Mouse (Mus musculus) embryonic facial prominence, embryonic 13.5 days (tissue): ENCODE data around the gene Snapin. TPM values are rescaled to one million over a fixed set of nuclear protein-coding genes. Genes with fewer than 3 reads are reported as not detected.

ENCODE experiments used
- ATAC-seq: fragments of 200-750 bp; cut with Nextera tagmentation; 2 replicates; pipeline ENCODE4 v1.8.0; 2017; ENCODE audit warnings: low read depth; ENCODE audit not compliant: insufficient number of reproducible peaks, insufficient read depth, low FRiP score, low TSS enrichment
- H3K27ac ChIP-seq: fragments of 300-500 bp; sonication (generic); 2 replicates; pipeline ENCODE4 v1.5.1; 2015; ENCODE audit warnings: moderate library complexity, mild to moderate bottlenecking, inconsistent platforms
- H3K27me3 ChIP-seq: fragments of 300-500 bp; sonication (generic); 2 replicates; pipeline ENCODE4 v1.6.1; 2015; ENCODE audit warnings: mild to moderate bottlenecking, inconsistent platforms
- H3K36me3 ChIP-seq: fragments of 300-500 bp; sonication (generic); 2 replicates; pipeline ENCODE4 v1.6.1; 2015; ENCODE audit warnings: mild to moderate bottlenecking, inconsistent platforms
- H3K4me1 ChIP-seq: fragments of 300-500 bp; sonication (generic); 2 replicates; pipeline ENCODE4 v1.6.1; 2015; ENCODE audit warnings: inconsistent platforms
- H3K4me2 ChIP-seq: fragments of 300-500 bp; sonication (generic); 2 replicates; pipeline ENCODE4 v1.6.1; 2015; ENCODE audit warnings: moderate library complexity, mild to moderate bottlenecking, inconsistent platforms
- H3K4me3 ChIP-seq: fragments of 300-500 bp; sonication (generic); 2 replicates; pipeline ENCODE4 v1.5.1; 2015; ENCODE audit warnings: mild to moderate bottlenecking, inconsistent platforms
- H3K9ac ChIP-seq: fragments of 300-500 bp; sonication (generic); 2 replicates; pipeline ENCODE4 v1.6.1; 2015; ENCODE audit warnings: mild to moderate bottlenecking, inconsistent platforms
- H3K9me3 ChIP-seq: fragments of 300-500 bp; sonication (generic); 2 replicates; pipeline ENCODE4 v1.6.1; 2016; ENCODE audit warnings: inconsistent platforms
- WGBS: fragments of 180-500 bp; shearing (Covaris S2); methylation state at CpG from one replicate; pipeline ENCODE4 v1.1.7; 2015; ENCODE audit warnings: mixed read lengths; 5-methylcytosine and 5-hydroxymethylcytosine counted together
- polyA plus RNA-seq: library from polyadenylated mRNA; unstranded; fragments of >200 nt; fragmentation: Nextera tagmentation; extraction: Ambion mirVana; gene quantifications from 2 replicates; pipeline ENCODE4 v1.2.1, GENCODE M21; 2015

The Snapin gene
- polyA plus RNA-seq, 1 experiment from 2014 or later: 85.5 TPM

DNA sequence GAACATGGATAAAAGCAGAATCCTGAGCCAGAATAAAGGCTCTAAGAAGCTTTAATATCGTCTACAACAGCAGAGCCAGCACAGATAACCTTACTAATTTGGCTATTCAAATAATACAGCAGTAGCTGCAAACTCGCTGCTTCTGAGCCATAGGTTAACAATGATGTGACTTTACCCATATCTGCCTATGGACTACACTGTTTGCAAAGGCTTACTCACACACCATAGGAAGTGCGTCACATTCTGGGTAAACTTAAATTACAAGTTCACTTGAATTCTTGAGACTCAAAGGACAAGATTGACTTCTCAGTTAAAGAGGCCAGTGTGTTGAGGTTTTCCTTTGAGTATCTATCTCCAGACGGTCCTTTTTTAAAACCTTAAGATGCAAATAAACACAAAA lies 12.6 kb upstream of the Snapin start:
- Histone ChIP-seq H3K9ac (no peak overlapping the region), H3K4me3 (no peak overlapping the region), H3K27ac (no peak overlapping the region), H3K36me3 (peaks cover 85% of the 10 kb centered on the region), H3K27me3 (no peaks in the 10 kb centered on the region), H3K4me2 (no peak overlapping the region), H3K9me3 (no peaks in the 10 kb centered on the region), H3K4me1 (peaks cover 13% of the 10 kb centered on the region)
- ATAC-seq: no peak
- 85% methylated on average over 4 of the region's 4 CpGs for WGBS

DNA sequence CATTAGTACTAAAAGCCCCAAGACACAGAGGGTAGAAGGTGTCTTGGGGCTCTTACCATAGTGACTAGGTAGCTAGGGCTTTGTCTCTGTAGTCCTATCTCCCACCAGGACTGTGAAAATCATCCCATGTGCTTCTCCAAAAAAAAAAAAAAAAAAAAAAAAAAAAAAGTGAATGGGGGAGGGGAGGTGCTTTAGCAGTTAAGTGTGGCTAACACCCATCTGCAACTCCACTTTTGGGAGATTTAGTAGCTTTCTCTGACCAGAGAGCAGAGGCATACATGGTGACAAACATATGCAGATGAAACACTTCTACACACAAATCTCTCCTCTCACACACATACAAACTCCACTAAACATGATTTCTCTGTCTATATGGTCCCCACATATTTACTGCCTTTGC lies 6.8 kb upstream of the Snapin start:
- Histone ChIP-seq H3K9ac (no peak overlapping the region), H3K36me3 (peaks cover 68% of the 10 kb centered on the region), H3K4me3 (no peak overlapping the region), H3K27ac (no peak overlapping the region), H3K9me3 (no peaks in the 10 kb centered on the region), H3K4me1 (no peaks in the 10 kb centered on the region), H3K27me3 (no peaks in the 10 kb centered on the region), H3K4me2 (no peak overlapping the region)
- no peak; the same call in 1 of the 2 replicates for ATAC-seq

DNA sequence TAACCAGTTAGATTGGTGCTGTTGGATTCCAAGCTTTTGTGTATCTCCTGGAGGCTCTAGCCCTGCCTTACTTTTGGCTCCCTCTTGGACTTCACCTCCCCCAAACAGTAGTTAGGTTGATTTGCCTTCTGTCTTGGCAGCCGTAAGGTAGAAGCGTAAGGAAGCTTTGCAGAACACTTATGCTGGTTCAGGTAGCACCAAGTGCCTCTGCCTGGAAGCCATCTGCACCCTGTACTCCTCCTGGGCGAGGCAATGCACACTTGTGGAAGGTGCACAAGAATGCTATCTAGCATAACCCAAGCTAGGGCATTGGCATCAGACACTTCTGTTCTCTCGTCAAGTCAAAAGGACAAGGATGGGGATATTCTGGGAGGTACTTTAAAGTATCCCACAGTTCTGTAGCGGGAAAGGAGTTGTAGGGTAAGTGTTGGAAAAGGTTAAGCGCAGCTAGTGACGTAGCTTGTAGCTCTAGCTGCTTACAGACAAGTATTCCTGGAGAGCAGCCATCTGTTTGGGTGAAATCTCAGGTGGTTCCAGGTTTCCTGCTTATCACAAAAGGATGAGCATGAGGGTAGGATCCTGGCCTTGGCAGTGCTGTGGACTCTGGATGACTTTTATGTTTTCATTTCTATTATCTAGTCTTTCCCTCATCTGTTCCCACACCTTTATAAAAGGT lies 5.2 kb upstream of the Snapin start:
- Histone ChIP-seq H3K4me3 (no peak overlapping the region), H3K4me1 (no peaks in the 10 kb centered on the region), H3K4me2 (no peak overlapping the region), H3K27ac (no peak overlapping the region), H3K9ac (no peak overlapping the region), H3K9me3 (no peaks in the 10 kb centered on the region), H3K27me3 (no peaks in the 10 kb centered on the region), H3K36me3 (peaks cover 52% of the 10 kb centered on the region)
- no peak for ATAC-seq
- WGBS: 94% methylated on average over 7 of the region's 7 CpGs

DNA sequence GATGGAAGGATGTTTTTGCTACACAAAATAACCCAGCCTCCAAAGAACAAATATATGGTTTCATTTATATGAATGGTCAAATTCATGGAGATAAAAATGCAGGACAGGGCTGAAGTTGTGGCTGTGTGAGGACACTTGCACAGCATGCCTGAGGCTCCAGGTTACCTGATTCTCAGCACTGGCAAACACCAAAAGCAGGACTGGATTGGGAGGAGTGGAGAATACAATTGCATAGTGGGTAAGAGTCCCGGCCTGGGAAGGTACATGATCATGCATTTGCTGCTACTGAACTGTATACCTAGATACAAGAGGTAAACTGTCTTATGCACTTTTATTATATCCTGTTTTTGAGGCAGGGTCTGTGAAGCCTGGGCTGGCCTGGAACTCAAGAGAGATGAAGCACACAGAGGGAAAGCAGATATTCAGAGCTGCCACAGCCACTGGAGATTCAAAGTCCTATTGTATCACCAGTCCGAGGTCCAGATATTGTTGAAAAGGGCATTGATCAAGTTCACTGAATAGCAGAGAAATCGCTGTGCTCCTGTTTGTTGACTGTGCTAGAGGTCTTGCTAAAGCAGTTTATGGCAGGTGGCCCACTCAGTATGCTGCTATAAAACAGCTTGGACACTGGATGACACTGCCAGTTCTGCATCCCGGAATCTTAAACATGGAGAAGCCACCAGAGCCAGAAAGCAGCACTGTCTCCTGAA lies 3.2 kb upstream of the Snapin start:
- no peaks in the 10 kb centered on the region for H3K9me3 ChIP-seq
- H3K27me3 ChIP-seq: no peaks in the 10 kb centered on the region
- 67% methylated on average over 4 of the region's 4 CpGs for WGBS
- no peak overlapping the region for H3K9ac ChIP-seq
- no peak for ATAC-seq
- no peak overlapping the region for H3K4me2 ChIP-seq
- H3K27ac ChIP-seq: 0 out of 2 replicates have a peak overlapping the region, but pooled peaks have one; percentile 0
- H3K4me3 ChIP-seq: no peak overlapping the region
- H3K36me3 ChIP-seq: peaks cover 43% of the 10 kb centered on the region
- peaks cover 10% of the 10 kb centered on the region for H3K4me1 ChIP-seq

DNA sequence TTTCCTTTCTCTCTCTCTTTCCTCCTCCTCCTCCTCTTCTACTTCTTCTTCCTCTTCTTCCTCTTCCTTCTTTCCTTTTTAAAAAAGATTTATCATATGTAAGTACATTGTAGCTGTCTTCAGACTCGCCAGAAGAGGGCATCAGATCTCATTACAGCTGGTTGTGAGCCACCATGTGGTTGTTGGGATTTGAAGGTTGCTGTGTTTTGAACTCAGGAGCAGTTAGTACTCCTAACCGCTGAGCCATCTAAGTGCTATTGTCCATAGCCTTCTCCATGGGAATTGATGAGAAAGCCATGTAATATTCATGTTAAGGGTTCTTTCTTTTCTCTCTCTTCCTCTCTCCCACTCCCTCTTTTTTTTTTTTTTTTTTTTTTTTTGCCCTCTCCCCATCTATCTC lies 517 bp upstream of the Snapin start:
- Histone ChIP-seq H3K4me1 (peaks cover 10% of the 10 kb centered on the region), H3K36me3 (peaks cover 39% of the 10 kb centered on the region), H3K4me2 (no peak overlapping the region), H3K27ac (no peak overlapping the region), H3K9ac (no peak overlapping the region), H3K4me3 (no peak overlapping the region), H3K9me3 (no peaks in the 10 kb centered on the region), H3K27me3 (no peaks in the 10 kb centered on the region)
- 44% methylated on average over 2 of the region's 2 CpGs for WGBS
- ATAC-seq: no peak

DNA sequence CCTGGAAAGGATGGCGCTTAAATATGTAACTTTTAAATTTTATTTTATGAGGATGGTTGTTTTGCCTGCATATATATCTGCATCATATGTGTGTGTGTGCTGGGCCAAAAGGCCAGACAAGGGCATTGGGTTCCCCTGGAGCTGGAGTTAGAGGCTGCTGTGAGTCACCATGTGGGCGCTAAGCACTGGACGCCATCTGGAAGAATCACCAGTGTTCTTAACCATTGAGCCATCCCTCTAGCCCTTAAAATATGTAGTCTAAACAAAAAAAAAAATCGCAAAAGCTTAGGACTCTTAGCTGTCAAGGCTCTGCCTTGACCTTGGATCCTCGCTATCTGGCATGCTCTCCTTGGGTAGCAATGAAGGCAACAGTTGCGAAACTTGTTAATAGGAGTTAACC lies 2.3 kb downstream of the Snapin start:
- H3K4me1 ChIP-seq: peaks cover 10% of the 10 kb centered on the region
- no peak for ATAC-seq
- H3K27me3 ChIP-seq: no peaks in the 10 kb centered on the region
- H3K36me3 ChIP-seq: peaks cover 56% of the 10 kb centered on the region
- no peak overlapping the region for H3K27ac ChIP-seq
- no peak overlapping the region for H3K4me2 ChIP-seq
- no peak overlapping the region for H3K9ac ChIP-seq
- 88% methylated on average over 6 of the region's 6 CpGs for WGBS
- no peak overlapping the region for H3K4me3 ChIP-seq
- H3K9me3 ChIP-seq: no peaks in the 10 kb centered on the region

DNA sequence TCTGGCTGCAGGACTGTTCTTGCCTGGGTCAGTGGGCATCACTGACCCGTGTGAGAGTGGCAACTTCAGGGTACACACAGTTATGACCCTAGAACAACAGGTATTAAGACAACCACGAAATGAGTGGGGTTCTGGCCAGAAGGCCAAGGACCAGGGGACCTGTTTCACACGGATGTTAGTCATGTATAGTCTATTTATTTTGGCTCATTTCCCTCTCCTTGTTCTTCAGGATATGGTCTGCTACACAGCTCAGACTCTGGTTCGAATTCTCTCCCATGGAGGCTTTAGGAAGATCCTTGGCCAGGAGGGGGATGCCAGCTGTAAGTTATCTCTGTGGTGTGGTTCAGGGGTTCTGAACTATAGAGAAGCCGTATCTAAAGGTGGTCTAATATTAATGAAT lies 3.8 kb downstream of the Snapin start:
- H3K9ac ChIP-seq: no peak overlapping the region
- no peak overlapping the region for H3K27ac ChIP-seq
- no peak overlapping the region for H3K4me2 ChIP-seq
- H3K9me3 ChIP-seq: no peaks in the 10 kb centered on the region
- no peak for ATAC-seq
- 80% methylated on average over 5 of the region's 5 CpGs for WGBS
- no peak overlapping the region for H3K4me3 ChIP-seq
- peaks cover 10% of the 10 kb centered on the region for H3K4me1 ChIP-seq
- H3K27me3 ChIP-seq: no peaks in the 10 kb centered on the region
- peaks cover 71% of the 10 kb centered on the region for H3K36me3 ChIP-seq

DNA sequence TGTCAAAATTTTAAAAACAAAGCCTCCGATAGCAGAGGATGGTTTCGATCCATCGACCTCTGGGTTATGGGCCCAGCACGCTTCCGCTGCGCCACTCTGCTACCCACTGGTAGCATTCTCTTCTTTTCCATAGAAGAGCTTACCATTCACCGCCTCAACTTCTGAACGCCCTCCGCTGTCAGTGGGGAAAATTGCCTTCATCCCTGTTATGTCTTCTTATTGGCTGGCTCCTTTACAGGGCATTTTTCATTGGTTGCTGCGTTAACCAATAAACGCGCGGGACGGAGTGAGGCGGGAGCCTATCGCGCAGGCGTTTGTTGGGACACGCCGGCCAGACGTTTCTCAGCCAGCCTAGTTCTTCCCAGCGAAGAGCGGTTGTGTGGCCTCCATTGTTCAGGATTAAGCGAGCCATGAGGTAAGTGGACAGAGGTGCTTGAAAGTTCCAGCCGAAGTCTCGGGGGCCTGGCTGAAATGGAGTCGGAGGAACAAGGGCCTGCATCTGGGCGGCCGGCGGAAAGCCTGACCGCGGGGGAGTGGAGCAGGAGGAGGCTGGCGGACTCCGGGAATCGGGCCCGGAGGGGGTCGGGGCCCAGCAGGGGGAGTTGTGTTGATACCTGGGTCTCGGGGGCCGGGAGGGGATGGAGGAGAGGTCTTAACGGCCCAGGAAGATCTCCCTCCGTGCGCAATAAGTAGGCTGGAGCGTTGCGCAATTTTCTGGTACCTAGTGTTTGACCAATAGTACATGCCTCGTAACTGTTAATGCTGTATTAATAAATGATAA lies 14.8 kb downstream of the Snapin start, which contains the start of gene Ilf2:
Ilf2 (plus strand) TSS at position 296 of the 781 bp plus-strand sequence.
- H3K4me2 ChIP-seq: peak within 1 kb of the TSS; percentile 75
- under 1% methylated on average over 45 of the region's 45 CpGs for WGBS
- peaks cover 34% of the 10 kb centered on the region for H3K36me3 ChIP-seq
- H3K9me3 ChIP-seq: no peaks in the 10 kb centered on the region
- H3K4me3 ChIP-seq: peak within 1 kb of the TSS; percentile 77
- peak within 1 kb of the TSS; percentile 93 for H3K9ac ChIP-seq
- H3K27ac ChIP-seq: peak within 1 kb of the TSS; percentile 94
- peaks cover 8% of the 10 kb centered on the region for H3K4me1 ChIP-seq
- ATAC-seq: peak; percentile 100
- H3K27me3 ChIP-seq: no peaks in the 10 kb centered on the region

DNA sequence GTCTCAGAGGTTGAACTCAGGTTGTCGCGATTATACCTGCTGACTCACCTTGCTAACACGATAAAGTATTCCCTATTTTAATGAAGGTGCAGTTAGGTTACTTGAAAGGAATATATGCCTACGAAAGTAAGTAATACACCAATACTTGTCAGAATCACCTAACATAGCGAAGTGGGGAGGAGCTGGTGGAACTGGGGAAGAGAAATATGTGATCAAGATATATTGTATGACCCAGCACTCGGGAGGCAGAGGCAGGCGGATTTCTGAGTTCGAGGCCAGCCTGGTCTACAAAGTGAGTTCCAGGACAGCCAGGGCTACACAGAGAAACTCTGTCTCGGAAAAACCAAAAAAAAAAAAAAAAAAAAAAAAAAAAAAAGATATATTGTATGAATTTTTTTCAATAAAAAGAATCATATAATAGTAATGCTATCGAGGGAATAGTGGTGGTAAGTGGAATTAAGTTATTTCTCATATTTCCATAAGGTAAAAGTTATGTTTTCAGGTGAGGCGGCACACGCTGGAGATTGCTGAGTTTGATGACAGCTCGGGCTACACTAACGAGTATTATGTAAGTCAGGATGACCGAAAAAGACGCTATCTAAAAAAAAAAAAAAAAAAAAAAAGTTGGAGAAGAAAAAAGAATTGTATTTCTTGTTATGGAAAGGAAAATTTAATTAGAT lies 15.5 kb downstream of the Snapin start:
- 39% methylated on average over 16 of the region's 16 CpGs for WGBS
- Histone ChIP-seq H3K4me3 (peak overlapping the region; percentile 37), H3K9ac (no peak overlapping the region), H3K4me1 (peaks cover 8% of the 10 kb centered on the region), H3K4me2 (peak overlapping the region; percentile 40), H3K27ac (no peak overlapping the region), H3K9me3 (no peaks in the 10 kb centered on the region), H3K27me3 (no peaks in the 10 kb centered on the region), H3K36me3 (peaks cover 27% of the 10 kb centered on the region)
- ATAC-seq: peak; percentile 2; the same call in 1 of the 2 replicates

DNA sequence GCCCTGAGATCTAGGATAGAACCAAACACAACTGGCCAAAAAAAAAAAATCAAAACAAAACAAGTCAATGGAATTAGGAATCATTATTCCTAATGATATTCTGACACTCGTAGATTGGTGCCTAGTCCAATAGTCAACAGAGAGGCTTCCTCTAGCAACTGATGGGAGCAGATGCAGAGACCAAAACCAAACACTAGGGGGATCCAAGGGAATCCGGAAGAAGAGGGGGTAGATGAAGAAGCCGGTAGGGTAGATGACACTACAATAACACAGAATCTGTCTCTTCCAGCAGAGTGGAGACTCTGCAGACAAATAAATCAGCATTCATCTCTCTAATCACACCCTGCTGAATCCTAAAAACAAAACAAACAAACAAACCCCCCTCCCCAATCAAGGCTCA lies 18.6 kb downstream of the Snapin start:
- Histone ChIP-seq H3K4me3 (no peak overlapping the region), H3K4me2 (no peak overlapping the region), H3K36me3 (no peaks in the 10 kb centered on the region), H3K27ac (no peak overlapping the region), H3K9ac (no peak overlapping the region), H3K4me1 (peaks cover 5% of the 10 kb centered on the region), H3K27me3 (no peaks in the 10 kb centered on the region), H3K9me3 (no peaks in the 10 kb centered on the region)
- no peak for ATAC-seq
- 33% methylated on average over 3 of the region's 3 CpGs for WGBS

DNA sequence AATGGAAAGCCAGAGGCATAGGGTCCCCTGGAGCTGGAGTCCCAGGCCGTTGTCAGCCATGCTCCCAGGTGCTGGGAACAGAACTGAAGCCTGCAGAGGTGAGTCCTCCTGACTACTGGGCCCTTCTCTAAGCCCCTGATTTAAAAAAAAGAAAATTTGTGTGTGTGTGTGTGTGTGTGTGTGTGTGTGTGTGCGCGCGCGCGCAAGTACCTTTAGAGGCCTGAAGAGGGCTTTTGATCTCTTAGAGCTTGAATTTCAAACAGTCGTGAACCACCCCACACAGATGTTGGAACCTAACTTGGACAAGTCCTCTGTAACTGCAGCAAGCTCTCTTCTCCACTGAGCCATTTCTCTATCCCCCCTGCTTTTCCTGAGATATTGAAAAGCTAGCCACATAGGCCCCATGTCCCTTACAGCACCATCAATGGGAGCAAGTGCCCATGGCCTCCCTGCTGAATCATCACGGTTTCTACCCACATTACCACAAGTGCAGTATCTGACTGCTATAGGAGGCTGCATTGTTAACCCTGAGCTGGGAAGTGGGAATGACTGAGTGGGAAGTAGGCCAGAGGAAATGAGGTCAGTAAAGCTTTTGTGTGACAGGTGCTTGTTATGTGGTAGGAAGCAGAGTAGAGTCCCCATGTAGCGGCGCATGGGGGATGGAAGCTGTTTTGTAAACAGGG lies 23.1 kb downstream of the Snapin start:
- no peaks in the 10 kb centered on the region for H3K9me3 ChIP-seq
- no peak overlapping the region for H3K4me2 ChIP-seq
- peaks cover 17% of the 10 kb centered on the region for H3K4me1 ChIP-seq
- WGBS: 93% methylated on average over 10 of the region's 10 CpGs
- no peak for ATAC-seq
- H3K27me3 ChIP-seq: peaks cover 36% of the 10 kb centered on the region
- no peak overlapping the region for H3K4me3 ChIP-seq
- no peaks in the 10 kb centered on the region for H3K36me3 ChIP-seq
- H3K9ac ChIP-seq: no peak overlapping the region
- H3K27ac ChIP-seq: no peak overlapping the region
